Mouse (Mus musculus) MEL (cell line): ENCODE measurements around the gene Pigb. TPM values are rescaled to one million over a fixed set of nuclear protein-coding genes. Genes with fewer than 3 reads are reported as not detected.

ENCODE experiments used
- DNase-seq: peaks from one replicate; pipeline ENCODE4 v3.0.0; 2011; ENCODE audit warnings: low read depth, low spot score
- H3K27ac ChIP-seq: 2 replicates; pipeline ENCODE4 v1.5.1; 2012; ENCODE audit warnings: low read depth, mild to moderate bottlenecking, control low read depth, low read length, moderate library complexity; ENCODE audit not compliant: control insufficient read depth
- H3K27me3 ChIP-seq, 2 experiments: fragments of 150-350 bp in 1 of 2; sonication (generic) in 1 of 2; 2 replicates each; pipeline ENCODE4 v1.6.1; 2012; ENCODE audit warnings: low read length in 2 of 2, mild to moderate bottlenecking in 2 of 2, improper control_type of control experiment in 1 of 2, moderate library complexity in 1 of 2; ENCODE audit not compliant: insufficient read depth in 2 of 2, control insufficient read depth in 1 of 2
- H3K36me3 ChIP-seq, 2 experiments: 2 replicates each; pipeline ENCODE4 v1.6.1; 2012 to 2014; ENCODE audit warnings: low read length in 2 of 2, improper control_type of control experiment in 1 of 2, inconsistent platforms in 1 of 2, mild to moderate bottlenecking in 1 of 2; ENCODE audit not compliant: insufficient read depth in 2 of 2, control insufficient read depth in 1 of 2
- H3K4me1 ChIP-seq, 2 experiments: fragments of 150-350 bp in 1 of 2; sonication (generic) in 1 of 2; 2 replicates each; pipeline ENCODE4 v1.6.1; 2012; ENCODE audit warnings: low read length in 2 of 2, improper control_type of control experiment in 1 of 2, mild to moderate bottlenecking in 1 of 2; ENCODE audit not compliant: insufficient read depth in 2 of 2, control insufficient read depth in 1 of 2
- H3K4me3 ChIP-seq, 2 experiments: fragments of 150-350 bp in 1 of 2; sonication (generic) in 1 of 2; 2 replicates each; pipeline ENCODE4 v1.5.1; 2012; ENCODE audit warnings: low read depth in 2 of 2, low read length in 2 of 2, mild to moderate bottlenecking in 2 of 2, moderate library complexity in 2 of 2, control low read depth in 1 of 2, improper control_type of control experiment in 1 of 2; ENCODE audit not compliant: control insufficient read depth in 1 of 2, insufficient read depth in 1 of 2
- H3K79me2 ChIP-seq: 2 replicates; pipeline ENCODE4 v1.6.1; 2012; ENCODE audit warnings: mild to moderate bottlenecking, low read length, moderate library complexity; ENCODE audit not compliant: control insufficient read depth, poor library complexity, insufficient read depth
- H3K9ac ChIP-seq: 2 replicates; pipeline ENCODE4 v1.6.1; 2012; ENCODE audit warnings: low read depth, mild to moderate bottlenecking, control low read depth, low read length, moderate library complexity; ENCODE audit not compliant: control insufficient read depth, poor library complexity, severe bottlenecking
- H3K9me3 ChIP-seq: fragments of 150-350 bp; sonication (generic); replicated peaks from 2 replicates; pipeline ENCODE4 v1.6.1; 2012; ENCODE audit warnings: mild to moderate bottlenecking, low read length, improper control_type of control experiment, moderate library complexity; ENCODE audit not compliant: insufficient read depth
- BHLHE40 ChIP-seq: IDR thresholded peaks from 2 replicates; pipeline ENCODE4 v1.6.1; 2012; ENCODE audit warnings: low read depth, mild to moderate bottlenecking, inconsistent platforms, low read length, improper control_type of control experiment, borderline replicate concordance
- CHD1 ChIP-seq: IDR thresholded peaks from 2 replicates; pipeline ENCODE4 v1.6.1; 2012; ENCODE audit warnings: low read depth, mild to moderate bottlenecking, inconsistent platforms, low read length, improper control_type of control experiment
- CHD2 ChIP-seq: IDR thresholded peaks from 2 replicates; pipeline ENCODE4 v1.6.1; 2011; ENCODE audit warnings: low read length, improper control_type of control experiment
- CTCF ChIP-seq, 3 experiments: IDR thresholded peaks in 2 of 3; conservative IDR thresholded peaks in 1 of 3; 2 replicates each; pipeline ENCODE4 v1.5.1; 2011 to 2012; ENCODE audit warnings: low read length in 3 of 3, low read depth in 2 of 3, mild to moderate bottlenecking in 2 of 3, improper control_type of control experiment in 1 of 3, inconsistent platforms in 1 of 3, mixed read lengths in 1 of 3, moderate library complexity in 1 of 3; ENCODE audit not compliant: control insufficient read depth in 1 of 3, insufficient read depth in 1 of 3, poor library complexity in 1 of 3, severe bottlenecking in 1 of 3
- E2F4 ChIP-seq: IDR thresholded peaks from 2 replicates; pipeline ENCODE4 v1.6.1; 2011; ENCODE audit warnings: low read depth, low read length, improper control_type of control experiment, borderline replicate concordance
- EP300 ChIP-seq, 2 experiments: IDR thresholded peaks; 2 replicates each; pipeline ENCODE4 v1.6.1; 2011; ENCODE audit warnings: improper control_type of control experiment in 2 of 2, low read length in 2 of 2, low read depth in 1 of 2, mild to moderate bottlenecking in 1 of 2
- ETS1 ChIP-seq: IDR thresholded peaks from 2 replicates; pipeline ENCODE4 v1.6.1; 2012; ENCODE audit warnings: low read depth, mild to moderate bottlenecking, inconsistent platforms, low read length, improper control_type of control experiment, moderate library complexity
- GATA1 ChIP-seq: IDR thresholded peaks from 2 replicates; pipeline ENCODE4 v1.6.1; 2011; ENCODE audit warnings: low read depth, low read length, improper control_type of control experiment
- MAFK ChIP-seq: IDR thresholded peaks from 2 replicates; pipeline ENCODE4 v1.6.1; 2011; ENCODE audit warnings: low read depth, mild to moderate bottlenecking, low read length, improper control_type of control experiment, borderline replicate concordance
- MAX ChIP-seq: IDR thresholded peaks from 2 replicates; pipeline ENCODE4 v1.6.1; 2011; ENCODE audit warnings: low read length, improper control_type of control experiment
- MAZ ChIP-seq: IDR thresholded peaks from 2 replicates; pipeline ENCODE4 v1.6.1; 2012; ENCODE audit warnings: low read depth, mild to moderate bottlenecking, inconsistent platforms, low read length, improper control_type of control experiment
- MEF2A ChIP-seq: IDR thresholded peaks from 2 replicates; pipeline ENCODE4 v1.6.1; 2014; ENCODE audit warnings: low read depth, mild to moderate bottlenecking, inconsistent platforms, low read length, improper control_type of control experiment; ENCODE audit not compliant: poor library complexity, insufficient replicate concordance, severe bottlenecking; ENCODE audit errors: extremely low read depth
- MXI1 ChIP-seq: IDR thresholded peaks from 2 replicates; pipeline ENCODE4 v1.6.1; 2011; ENCODE audit warnings: mild to moderate bottlenecking, low read depth, low read length, improper control_type of control experiment
- MYB ChIP-seq: IDR thresholded peaks from 2 replicates; pipeline ENCODE4 v1.6.1; 2011; ENCODE audit warnings: mild to moderate bottlenecking, low read depth, low read length, improper control_type of control experiment
- NRF1 ChIP-seq: IDR thresholded peaks from 2 replicates; pipeline ENCODE4 v1.6.1; 2014; ENCODE audit warnings: low read depth, mild to moderate bottlenecking, inconsistent platforms, low read length, improper control_type of control experiment, moderate library complexity; ENCODE audit not compliant: poor library complexity, insufficient read depth, severe bottlenecking
- POLR2AphosphoS2 ChIP-seq: IDR thresholded peaks from 2 replicates; pipeline ENCODE4 v1.6.1; 2011; ENCODE audit warnings: low read length, improper control_type of control experiment
- POLR2AphosphoS5 ChIP-seq: IDR thresholded peaks from 2 replicates; pipeline ENCODE4 v1.6.1; 2012; ENCODE audit warnings: low read depth, borderline replicate concordance, mild to moderate bottlenecking, inconsistent platforms, low read length, moderate library complexity, mixed read lengths
- RCOR1 ChIP-seq: IDR thresholded peaks from 2 replicates; pipeline ENCODE4 v1.6.1; 2012; ENCODE audit warnings: low read depth, mild to moderate bottlenecking, inconsistent platforms, low read length, improper control_type of control experiment
- SIN3A ChIP-seq: IDR thresholded peaks from 2 replicates; pipeline ENCODE4 v1.6.1; 2012; ENCODE audit warnings: low read length, improper control_type of control experiment, inconsistent platforms
- SMC3 ChIP-seq: IDR thresholded peaks from 2 replicates; pipeline ENCODE4 v1.6.1; 2011; ENCODE audit warnings: low read depth, low read length, improper control_type of control experiment
- TAL1 ChIP-seq: IDR thresholded peaks from 2 replicates; pipeline ENCODE4 v1.6.1; 2012; ENCODE audit warnings: mild to moderate bottlenecking, inconsistent platforms, low read length, moderate library complexity, mixed read lengths
- TBP ChIP-seq: IDR thresholded peaks from 2 replicates; pipeline ENCODE4 v1.8.0; 2011; ENCODE audit warnings: low read depth, low read length, improper control_type of control experiment
- TCF12 ChIP-seq: IDR thresholded peaks from 2 replicates; pipeline ENCODE4 v1.6.1; 2014; ENCODE audit warnings: low read depth, mild to moderate bottlenecking, inconsistent platforms, low read length, improper control_type of control experiment, moderate library complexity
- UBTF ChIP-seq: IDR thresholded peaks from 2 replicates; pipeline ENCODE4 v1.6.1; 2012; ENCODE audit warnings: low read depth, mild to moderate bottlenecking, inconsistent platforms, low read length, improper control_type of control experiment, moderate library complexity, borderline replicate concordance; ENCODE audit not compliant: insufficient read depth
- USF1 ChIP-seq: IDR thresholded peaks from 2 replicates; pipeline ENCODE4 v1.6.1; 2014; ENCODE audit warnings: low read depth, mild to moderate bottlenecking, inconsistent platforms, low read length, improper control_type of control experiment, moderate library complexity
- USF2 ChIP-seq, 2 experiments: IDR thresholded peaks; 2 replicates each; pipeline ENCODE4 v1.6.1; 2011 to 2012; ENCODE audit warnings: improper control_type of control experiment in 2 of 2, low read length in 2 of 2, borderline replicate concordance in 1 of 2, inconsistent platforms in 1 of 2, low read depth in 1 of 2, mild to moderate bottlenecking in 1 of 2; ENCODE audit not compliant: insufficient read depth in 1 of 2
- ZMIZ1 ChIP-seq: IDR thresholded peaks from 2 replicates; pipeline ENCODE4 v1.6.1; 2012; ENCODE audit warnings: low read depth, mild to moderate bottlenecking, inconsistent platforms, low read length, improper control_type of control experiment, moderate library complexity
- ZNF384 ChIP-seq: IDR thresholded peaks from 2 replicates; pipeline ENCODE4 v1.6.1; 2012; ENCODE audit warnings: low read depth, mild to moderate bottlenecking, inconsistent platforms, low read length, improper control_type of control experiment
- polyA plus RNA-seq, 2 experiments: library from polyadenylated mRNA; stranded (reverse) in 1 of 2; unstranded in 1 of 2; fragments of >175 nt in 1 of 2; fragments of >200 nt in 1 of 2; gene quantifications; 2 replicates each; pipeline versions ENCODE4 v1.2.1 to v1.2.4; 2012; ENCODE audit warnings: low replicate concordance in 2 of 2, low read depth in 1 of 2; ENCODE audit not compliant: insufficient read length in 2 of 2, insufficient read depth in 1 of 2, missing spikeins in 1 of 2
- total RNA-seq: library from RNA; depleted of rRNA; stranded (reverse); fragments of 300-350 nt; gene quantifications from 2 replicates; pipeline ENCODE4 v1.2.3, GENCODE M21; 2012

Gene Pigb
- total and polyA plus RNA-seq, 3 experiments: 3.7 to 12.0 TPM; not detected in 1

DNA sequence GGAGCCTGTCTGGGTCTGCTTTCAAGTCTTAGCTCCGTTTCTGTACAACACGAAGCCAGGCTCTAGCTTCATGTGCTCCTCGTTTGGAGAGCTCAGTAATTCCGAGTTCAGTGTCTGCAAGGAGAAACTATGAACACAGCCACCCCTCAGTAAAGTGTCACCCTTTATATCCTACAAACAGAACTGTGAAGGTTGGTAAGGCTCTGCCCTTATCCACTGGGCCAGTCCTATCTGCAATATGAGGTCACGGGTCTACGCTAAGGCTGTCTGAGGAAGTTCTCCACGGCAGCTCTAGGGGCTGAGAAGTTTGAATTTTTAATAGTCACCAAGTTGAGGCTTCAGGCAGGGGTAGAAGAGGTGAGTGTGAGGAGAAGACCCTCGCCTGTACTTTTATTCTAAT lies 32.2 kb upstream of the Pigb start:
- TF ChIP-seq UBTF (no peak), ETS1 (peak; percentile 51; the same call in 1 of the 2 replicates), MEF2A (no peak), GATA1 (0 out of 2 replicates have a peak, but pooled peaks have one; percentile 22), MXI1 (peak; percentile 52; the same call in 1 of the 2 replicates), NRF1 (no peak), E2F4 (no peak), TBP (peak; percentile 53; the same call in 1 of the 2 replicates), USF1 (peak; percentile 58), BHLHE40 (peak; percentile 45; the same call in 1 of the 2 replicates), CTCF (IDR thresholded peaks at IDR 0.05 in 2 of 3, conservative IDR thresholded peaks at IDR 0.05 in 1 of 3; ENCODE audit: control insufficient read depth in 1 of 3, insufficient read depth in 1 of 3, low read depth in 2 of 3, low read length in 3 of 3, poor library complexity in 1 of 3, severe bottlenecking in 1 of 3) (no peak), TCF12 (peak; percentile 40; the same call in 1 of the 2 replicates), MAX (0 out of 2 replicates have a peak, but pooled peaks have one; percentile 28), TAL1 (peak; percentile 45), EP300 (IDR thresholded peaks at IDR 0.05; ENCODE audit: low read depth in 1 of 2, low read length in 2 of 2) (peak; percentile 35 to 41; a peak in 2 of 4 replicates), SIN3A (peak; percentile 35; the same call in 1 of the 2 replicates)

GRCm38 (mm10) chr9:73070971-73071659 lies 30.9 kb upstream of the Pigb start:
- Histone ChIP-seq H3K9me3 (no peaks in the 10 kb centered on the region), H3K79me2 (no peaks in the 10 kb centered on the region), H3K27ac (peak overlapping the region; percentile 85), H3K27me3 (no peaks in the 10 kb centered on the region), H3K36me3 (peaks cover 0 to 26% of the 10 kb centered on the region in 2 experiments; a peak in 2 of 4 replicates), H3K4me1 (peaks cover 15 to 35% of the 10 kb centered on the region in 2 experiments), H3K9ac (peak overlapping the region; percentile 35; the same call in 1 of the 2 replicates), H3K4me3 (peak overlapping the region; percentile 32 to 41)
- DNase-seq: peak; percentile 86
- TF ChIP-seq MYB (no peak), ZMIZ1 (no peak), USF2 (IDR thresholded peaks at IDR 0.05; ENCODE audit: borderline replicate concordance in 1 of 2, insufficient read depth in 1 of 2, low read depth in 1 of 2, low read length in 2 of 2) (no peak), TAL1 (no peak), MAFK (peak; percentile 61; the same call in 1 of the 2 replicates), CHD2 (no peak), MAZ (peak; percentile 65), MAX (peak; percentile 60), MEF2A (0 out of 2 replicates have a peak, but pooled peaks have one; percentile 67), BHLHE40 (peak; percentile 37; the same call in 1 of the 2 replicates), SMC3 (no peak; the same call in 1 of the 2 replicates), CHD1 (no peak), POLR2AphosphoS2 (no peak), RCOR1 (peak; percentile 79), POLR2AphosphoS5 (no peak), ZNF384 (peak; percentile 97)

More for the DNA sequence above, 32.2 kb upstream of the Pigb start:
- H3K79me2 ChIP-seq: no peaks in the 10 kb centered on the region
- peak; percentile 80 for DNase-seq
- H3K27me3 ChIP-seq: no peaks in the 10 kb centered on the region
- no peaks in the 10 kb centered on the region for H3K9me3 ChIP-seq
- no peak overlapping the region for H3K4me3 ChIP-seq
- peak overlapping the region; percentile 32; the same call in 1 of the 2 replicates for H3K9ac ChIP-seq
- peaks cover 0 to 26% of the 10 kb centered on the region in 2 experiments; a peak in 2 of 4 replicates for H3K36me3 ChIP-seq
- H3K27ac ChIP-seq: peak overlapping the region; percentile 50; the same call in 1 of the 2 replicates
- H3K4me1 ChIP-seq: peaks cover 15 to 35% of the 10 kb centered on the region in 2 experiments
